Mouse (Mus musculus) bone marrow macrophage, adult 2 months (primary cell): ENCODE measurements at regions not wholly inside any gene's neighbourhood (a gene's known extent, or its start where the extent isn't known, plus 50 kb on each side); places are given as distances from the start of the nearest gene placed in this dataset.

Experiments
- H3K27ac ChIP-seq: 2 replicates; pipeline ENCODE4 v1.5.1; 2012; ENCODE audit warnings: low read depth, low read length; ENCODE audit not compliant: insufficient read depth
- H3K4me1 ChIP-seq: 2 replicates; pipeline ENCODE4 v1.6.1; 2012; ENCODE audit warnings: low read length; ENCODE audit not compliant: control insufficient read depth, insufficient read depth
- H3K4me3 ChIP-seq: 2 replicates; pipeline ENCODE4 v1.5.1; 2012; ENCODE audit warnings: mild to moderate bottlenecking, low read length, moderate library complexity; ENCODE audit not compliant: insufficient read depth
- CTCF ChIP-seq: IDR thresholded peaks from 2 replicates; pipeline ENCODE4 v1.5.1; 2012; ENCODE audit warnings: low read depth, mild to moderate bottlenecking, low read length, moderate library complexity
- POLR2A ChIP-seq: IDR thresholded peaks from 2 replicates; pipeline ENCODE4 v1.6.1; 2012; ENCODE audit warnings: mild to moderate bottlenecking, low read depth, low read length, borderline replicate concordance

DNA sequence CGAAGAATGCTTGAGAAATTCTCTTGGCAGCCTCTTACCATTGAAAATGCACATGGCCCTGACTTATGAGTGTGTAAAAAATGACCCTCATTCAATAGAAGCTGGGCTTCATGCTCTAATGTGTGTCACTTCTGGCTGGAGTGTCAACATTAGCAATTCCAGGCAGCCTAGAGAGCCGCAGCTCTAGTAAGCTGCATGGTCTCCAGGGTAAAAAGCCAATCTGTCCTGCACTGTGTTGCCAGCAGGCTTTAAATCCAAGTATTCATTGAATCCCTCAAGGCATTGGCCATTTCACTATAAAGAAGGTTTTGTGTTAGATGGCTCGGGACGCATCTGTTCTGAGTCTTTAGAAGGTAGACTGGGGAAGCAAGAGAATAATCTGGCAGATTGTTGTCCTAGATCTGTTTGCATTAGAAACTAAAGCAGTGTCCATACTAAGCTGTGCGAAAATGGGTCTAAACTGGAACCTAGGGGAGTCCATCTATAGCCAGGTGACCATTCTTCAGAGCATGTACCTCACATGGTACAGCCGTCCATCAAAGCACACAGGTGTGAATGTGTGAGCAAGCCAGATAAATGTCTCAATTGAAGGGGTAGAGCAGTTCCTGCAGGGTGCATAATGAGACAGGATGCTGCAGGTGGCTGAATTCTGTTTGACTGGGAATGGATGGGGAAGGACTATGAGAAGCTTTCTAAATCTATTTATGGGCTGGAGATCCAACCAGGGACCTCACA is 189.6 kb downstream of the Smoc2 start:
- TF ChIP-seq POLR2A, result no peak
- TF ChIP-seq CTCF, result no peak
- Histone ChIP-seq H3K27ac (no peak overlapping the region), H3K4me3 (no peak overlapping the region), H3K4me1 (no peaks in the 10 kb centered on the region)

DNA sequence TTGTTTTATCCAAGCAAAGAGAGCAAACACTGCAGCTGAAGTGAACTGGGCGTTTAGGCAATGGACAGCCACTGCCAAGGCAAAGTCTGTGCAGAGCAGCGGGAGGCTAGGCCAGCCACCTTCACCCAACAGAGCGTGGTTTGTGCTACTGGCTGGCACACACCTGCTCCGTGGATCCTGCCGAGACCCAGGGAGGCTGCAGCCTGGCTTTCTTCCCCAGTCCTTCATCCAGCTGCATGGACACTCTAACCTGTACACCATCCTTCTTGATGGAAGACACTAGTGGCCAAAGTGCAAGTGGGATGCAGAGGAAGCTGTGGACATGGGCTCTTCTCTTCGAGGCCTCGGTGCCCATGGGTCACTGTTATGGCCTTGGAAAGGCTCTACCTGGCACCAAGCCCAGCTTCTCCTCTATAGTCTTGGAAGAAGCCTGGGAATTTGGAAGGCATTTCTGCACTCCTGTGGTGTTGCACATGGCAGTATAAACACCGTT is 176.0 kb downstream of the Smoc2 start:
- no peaks in the 10 kb centered on the region for H3K4me1 ChIP-seq
- H3K27ac ChIP-seq, result no peak overlapping the region
- H3K4me3 ChIP-seq, result no peak overlapping the region
- TF ChIP-seq POLR2A, result no peak
- TF ChIP-seq CTCF, result no peak
